Mouse (Mus musculus) forebrain, postnatal 0 days (tissue): Measurements from ENCODE around the gene Itga7. TPM values are rescaled to one million over a fixed set of nuclear protein-coding genes. Genes with fewer than 3 reads are reported as not detected.

Experiments used
- ATAC-seq: fragments of 200-750 bp; cut with Nextera tagmentation; 2 replicates; pipeline ENCODE4 v1.8.0; 2017; ENCODE audit warnings: mild to moderate bottlenecking, moderate library complexity
- DNase-seq: peaks from one replicate; pipeline ENCODE4 v3.0.0-alpha.2; 2015
- H3K27ac ChIP-seq: fragments of 300-500 bp; sonication (generic); 2 replicates; pipeline ENCODE4 v1.5.1; 2014; ENCODE audit warnings: low read depth, mild to moderate bottlenecking, antibody characterized with exemption, low read length, moderate library complexity, mixed read lengths
- H3K27me3 ChIP-seq: fragments of 300-500 bp; sonication (generic); 2 replicates; pipeline ENCODE4 v1.6.1; 2014; ENCODE audit warnings: mild to moderate bottlenecking, low read length, mixed read lengths; ENCODE audit not compliant: insufficient read depth
- H3K36me3 ChIP-seq: fragments of 300-500 bp; sonication (generic); 2 replicates; pipeline ENCODE4 v1.6.1; 2014; ENCODE audit warnings: mild to moderate bottlenecking, moderate library complexity; ENCODE audit not compliant: insufficient read depth
- H3K4me1 ChIP-seq: fragments of 300-500 bp; sonication (generic); 2 replicates; pipeline ENCODE4 v1.6.1; 2014; ENCODE audit warnings: antibody characterized with exemption; ENCODE audit not compliant: insufficient read depth
- H3K4me2 ChIP-seq: fragments of 300-500 bp; sonication (generic); 2 replicates; pipeline ENCODE4 v1.6.1; 2014; ENCODE audit warnings: low read depth, mild to moderate bottlenecking, moderate library complexity
- H3K4me3 ChIP-seq: fragments of 300-500 bp; sonication (generic); 2 replicates; pipeline ENCODE4 v1.5.1; 2014; ENCODE audit warnings: low read depth, low read length, mixed read lengths
- H3K9ac ChIP-seq: fragments of 300-500 bp; sonication (generic); 2 replicates; pipeline ENCODE4 v1.6.1; 2014; ENCODE audit warnings: mild to moderate bottlenecking
- H3K9me3 ChIP-seq: fragments of 300-500 bp; sonication (generic); 2 replicates; pipeline ENCODE4 v1.6.1; 2016; ENCODE audit warnings: low read length
- CTCF ChIP-seq: sonication (generic); IDR thresholded peaks from 2 replicates; pipeline ENCODE4 v1.5.1; 2016; ENCODE audit warnings: antibody characterized with exemption, control low read depth, low read depth
- WGBS: fragments of 180-500 bp; shearing (Covaris S2); extraction: QIAGEN DNeasy Blood & Tissue Kit; methylation state at CpG from one replicate; pipeline ENCODE4 v1.1.7; 2014; 5-methylcytosine and 5-hydroxymethylcytosine counted together
- polyA plus RNA-seq: library from polyadenylated mRNA; unstranded; fragments of >200 nt; fragmentation: Nextera tagmentation; extraction: Ambion mirVana; gene quantifications from 2 replicates; pipeline ENCODE4 v1.2.1, GENCODE M21; 2015
- total RNA-seq: library from RNA; depleted of rRNA; stranded (reverse); fragments of >200 nt; gene quantifications from 2 replicates; pipeline ENCODE4 v1.2.3, GENCODE M21; 2014

Itga7 gene
- total and polyA plus RNA-seq, 2 experiments from 2014 or later = 7.7 to 12.7 TPM

DNA sequence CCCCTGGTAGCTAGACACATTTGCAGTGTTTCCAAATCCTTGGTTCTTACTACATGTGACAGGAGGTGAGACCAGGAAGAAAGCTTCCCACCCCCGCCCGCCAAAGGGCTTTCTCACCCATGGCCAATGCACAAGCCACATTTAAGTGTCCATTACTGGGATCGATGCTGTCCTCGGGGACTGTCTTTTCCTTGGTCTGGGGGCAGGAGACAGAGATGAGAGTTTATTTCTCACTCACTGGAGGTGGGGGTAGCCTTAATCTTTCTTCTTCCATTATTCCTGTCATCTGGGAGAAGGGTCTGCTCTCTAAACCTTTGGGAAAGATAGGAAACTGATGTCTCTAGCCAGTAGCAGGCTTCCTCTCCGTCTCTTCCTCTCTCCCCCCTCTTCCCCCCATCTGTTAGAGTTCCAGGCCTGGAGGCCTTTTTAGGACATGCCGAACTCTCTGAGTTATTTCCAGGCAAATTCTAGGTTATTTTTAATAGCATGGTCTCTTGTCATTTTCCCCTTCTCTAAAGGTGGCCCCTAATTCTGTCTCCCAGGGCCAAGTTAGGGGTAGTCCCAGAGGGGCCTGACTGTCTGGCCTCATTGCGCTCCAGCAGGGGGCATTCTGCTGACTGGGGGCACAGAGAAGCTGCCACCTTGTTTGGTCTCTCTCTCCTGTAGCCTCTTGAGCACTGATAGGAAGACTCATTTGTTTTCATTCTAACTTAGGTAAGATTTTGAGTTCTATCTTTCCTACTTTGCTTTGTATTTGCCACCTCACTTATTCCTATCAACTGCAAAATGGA is 1.6 kb downstream of the Itga7 start:
- H3K4me3 ChIP-seq = no peak overlapping the region; the same call in 1 of the 2 replicates
- DNase-seq (no peak), ATAC-seq (no peak)
- H3K27ac ChIP-seq = no peak overlapping the region
- H3K9me3 ChIP-seq = no peaks in the 10 kb centered on the region
- H3K4me2 ChIP-seq = no peak overlapping the region
- no peaks in the 10 kb centered on the region for H3K36me3 ChIP-seq
- H3K4me1 ChIP-seq = no peaks in the 10 kb centered on the region
- H3K27me3 ChIP-seq = peaks cover 31% of the 10 kb centered on the region
- 62% methylated on average over 7 of the region's 7 CpGs for WGBS
- no peak overlapping the region for H3K9ac ChIP-seq
- no peak for TF ChIP-seq CTCF

DNA sequence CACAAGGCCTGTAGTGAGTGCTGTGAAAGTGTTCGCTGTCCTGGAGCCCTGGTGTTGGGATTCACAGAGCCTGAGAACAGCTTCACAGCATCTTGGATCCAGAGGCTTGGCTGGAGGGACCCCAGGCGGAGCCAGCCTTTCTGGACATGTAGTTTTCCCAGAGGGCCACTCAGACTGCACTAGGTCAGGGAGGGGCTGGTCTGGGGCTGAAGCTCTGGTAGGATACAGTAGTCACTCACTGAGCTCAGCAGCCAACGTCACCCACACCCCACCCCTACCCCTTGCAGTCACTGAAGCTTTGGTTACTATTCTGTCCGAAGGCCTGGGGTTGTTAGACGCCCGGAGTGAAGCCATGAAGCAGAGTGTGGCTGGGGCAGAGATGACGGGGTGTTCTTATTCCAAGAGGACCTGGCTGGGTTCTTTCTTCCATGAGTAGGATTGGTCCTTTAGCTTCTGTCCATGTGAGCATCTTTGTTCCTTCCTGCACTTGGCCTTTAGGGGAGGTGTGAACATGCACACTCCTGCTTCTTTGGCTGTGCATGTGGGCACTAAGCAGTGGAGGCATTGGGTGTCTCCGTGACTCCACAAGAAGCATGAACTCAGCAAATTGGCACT is 2.3 kb downstream of the Itga7 start:
- Histone ChIP-seq H3K4me3 (no peak overlapping the region), H3K9me3 (no peaks in the 10 kb centered on the region), H3K27ac (no peak overlapping the region), H3K27me3 (peaks cover 31% of the 10 kb centered on the region), H3K36me3 (no peaks in the 10 kb centered on the region), H3K4me2 (no peak overlapping the region), H3K9ac (no peak overlapping the region), H3K4me1 (no peaks in the 10 kb centered on the region)
- WGBS = 70% methylated on average over 8 of the region's 8 CpGs
- ATAC-seq (no peak), DNase-seq (no peak)
- no peak for TF ChIP-seq CTCF

DNA sequence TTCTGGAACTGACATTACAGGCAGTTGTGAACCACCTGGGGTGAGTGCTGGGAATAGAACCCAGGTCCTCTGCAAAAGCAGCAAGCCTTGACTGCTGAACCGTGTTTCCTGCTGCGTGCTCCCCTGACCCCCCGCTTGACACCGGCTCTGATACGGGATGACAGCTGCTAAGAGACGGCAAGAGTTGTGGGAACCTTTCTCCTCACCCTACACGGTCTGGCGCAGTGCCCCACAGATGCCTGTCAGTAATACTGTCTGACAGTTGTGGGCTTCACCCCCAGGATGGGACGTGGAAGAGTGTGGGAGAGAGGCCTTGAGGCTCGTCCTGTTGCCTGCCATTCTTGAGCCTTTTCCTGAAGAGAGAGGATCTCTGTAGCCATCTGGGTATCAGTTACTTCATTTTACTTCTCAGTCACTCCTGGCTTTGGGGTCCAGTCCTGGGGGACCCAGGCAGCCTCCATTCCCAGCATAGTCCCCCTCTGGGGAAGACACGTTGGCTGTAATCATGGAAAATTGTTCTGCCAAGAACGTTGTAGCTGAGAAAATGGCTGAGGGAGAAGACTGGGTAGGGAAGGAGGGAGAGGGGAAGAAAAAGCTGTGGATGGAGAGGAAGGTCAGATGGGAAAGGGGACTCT is 4.3 kb downstream of the Itga7 start:
- Histone ChIP-seq H3K9ac (no peak overlapping the region), H3K4me2 (no peak overlapping the region), H3K4me3 (no peak overlapping the region), H3K27ac (no peak overlapping the region), H3K36me3 (no peaks in the 10 kb centered on the region), H3K27me3 (peaks cover 15% of the 10 kb centered on the region), H3K9me3 (no peaks in the 10 kb centered on the region), H3K4me1 (no peaks in the 10 kb centered on the region)
- DNase-seq (no peak), ATAC-seq (no peak)
- WGBS = 75% methylated on average over 12 of the region's 12 CpGs
- no peak for TF ChIP-seq CTCF

DNA sequence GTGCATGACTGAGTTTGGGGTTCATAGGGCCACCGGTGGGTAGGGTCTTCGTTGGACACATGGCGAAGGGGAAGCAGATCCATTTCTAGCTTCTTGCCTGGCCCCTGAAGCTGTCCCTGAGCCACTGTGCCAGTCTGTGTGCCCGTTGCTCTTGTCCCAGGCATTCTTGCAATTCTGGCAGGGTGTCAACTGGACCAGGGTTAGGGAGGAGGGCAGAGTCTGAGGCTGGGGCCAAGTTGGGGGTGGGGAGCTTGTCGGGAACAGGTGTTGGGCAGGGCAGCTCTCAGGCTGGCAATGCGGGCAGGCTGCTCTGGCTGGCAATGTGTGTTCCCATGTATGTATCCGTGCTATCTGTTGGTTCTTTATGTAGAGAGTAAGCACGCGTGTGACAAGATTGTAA is 4.8 kb downstream of the Itga7 start:
- Histone ChIP-seq H3K4me2 (no peak overlapping the region), H3K9ac (no peak overlapping the region), H3K4me1 (no peaks in the 10 kb centered on the region), H3K9me3 (no peaks in the 10 kb centered on the region), H3K27ac (no peak overlapping the region), H3K27me3 (peaks cover 10% of the 10 kb centered on the region), H3K4me3 (no peak overlapping the region), H3K36me3 (no peaks in the 10 kb centered on the region)
- ATAC-seq (no peak), DNase-seq (no peak)
- TF ChIP-seq CTCF = no peak
- WGBS = 64% methylated on average over 9 of the region's 9 CpGs

DNA sequence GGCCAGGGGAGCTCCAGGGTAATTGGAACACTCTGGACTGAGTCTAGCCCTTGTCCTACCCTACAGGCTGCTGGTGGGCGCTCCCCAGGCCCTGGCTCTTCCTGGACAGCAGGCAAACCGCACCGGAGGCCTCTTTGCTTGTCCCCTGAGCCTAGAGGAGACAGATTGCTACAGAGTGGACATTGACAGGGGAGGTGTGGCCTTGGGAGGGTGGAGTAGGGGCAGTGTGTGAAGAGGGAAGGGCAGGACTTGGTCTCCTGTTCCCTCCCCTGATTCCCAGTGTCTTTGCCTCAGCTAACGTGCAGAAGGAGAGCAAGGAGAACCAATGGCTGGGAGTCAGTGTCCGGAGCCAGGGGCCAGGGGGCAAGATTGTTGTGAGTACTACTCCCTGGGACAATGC is 5.4 kb downstream of the Itga7 start:
- ATAC-seq = no peak
- Histone ChIP-seq H3K4me1 (no peaks in the 10 kb centered on the region), H3K9me3 (no peaks in the 10 kb centered on the region), H3K36me3 (no peaks in the 10 kb centered on the region), H3K4me2 (no peak overlapping the region), H3K9ac (no peak overlapping the region), H3K27ac (no peak overlapping the region), H3K27me3 (peaks cover 5% of the 10 kb centered on the region), H3K4me3 (no peak overlapping the region)
- no peak for DNase-seq
- no peak for TF ChIP-seq CTCF
- 71% methylated on average over 5 of the region's 5 CpGs for WGBS

DNA sequence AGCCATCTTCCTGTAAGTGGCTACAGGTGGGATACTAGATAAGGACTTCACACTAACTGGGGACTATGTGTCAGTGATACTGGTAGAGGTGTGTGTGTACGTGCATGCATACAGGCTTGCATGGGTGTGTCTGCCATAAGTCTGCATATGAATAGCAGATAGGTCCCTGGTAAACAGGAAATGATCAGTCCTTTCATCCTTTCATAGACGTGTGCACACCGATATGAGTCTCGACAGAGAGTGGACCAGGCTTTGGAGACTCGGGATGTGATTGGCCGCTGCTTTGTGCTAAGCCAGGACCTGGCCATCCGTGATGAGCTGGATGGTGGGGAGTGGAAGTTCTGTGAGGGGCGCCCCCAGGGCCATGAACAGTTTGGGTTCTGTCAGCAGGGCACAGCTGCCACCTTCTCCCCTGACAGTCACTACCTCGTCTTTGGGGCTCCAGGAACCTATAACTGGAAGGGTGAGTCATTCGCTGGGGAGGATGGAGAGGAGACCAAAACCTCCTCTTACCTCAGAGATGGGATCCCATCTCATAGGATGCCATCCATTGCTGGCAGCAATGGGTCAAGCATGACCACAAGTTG is 7.0 kb downstream of the Itga7 start:
- Histone ChIP-seq H3K4me3 (no peak overlapping the region), H3K27ac (no peak overlapping the region), H3K36me3 (no peaks in the 10 kb centered on the region), H3K9me3 (no peaks in the 10 kb centered on the region), H3K27me3 (no peaks in the 10 kb centered on the region), H3K4me1 (no peaks in the 10 kb centered on the region), H3K4me2 (no peak overlapping the region), H3K9ac (no peak overlapping the region)
- ATAC-seq (no peak), DNase-seq (no peak)
- 84% methylated on average over 10 of the region's 10 CpGs for WGBS
- no peak for TF ChIP-seq CTCF

DNA sequence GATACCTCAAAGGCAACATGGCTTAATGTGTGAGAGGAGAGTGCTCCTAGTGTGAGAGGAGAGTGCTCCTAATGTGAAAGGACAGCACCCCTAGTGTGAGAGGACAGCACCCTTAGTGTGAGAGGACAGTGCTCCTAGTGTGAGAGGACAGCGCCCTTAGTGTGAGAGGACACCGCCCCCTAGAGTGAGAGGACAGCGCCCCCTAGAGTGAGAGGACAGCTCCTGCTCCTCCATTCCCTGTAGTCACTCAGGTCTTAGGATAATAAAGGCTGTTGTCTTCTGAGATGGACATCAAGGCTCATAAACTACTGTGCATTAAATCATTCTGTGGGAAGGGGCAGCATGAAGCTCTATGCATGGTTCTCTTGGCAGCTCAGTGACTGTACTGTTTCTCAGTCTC is 12.1 kb downstream of the Itga7 start:
- 16% methylated on average over 3 of the region's 3 CpGs for WGBS
- 0 out of 2 replicates have a peak, but pooled peaks have one; percentile 20 for ATAC-seq

More for the DNA sequence above, 12.1 kb downstream of the Itga7 start:
- H3K9me3 ChIP-seq = no peaks in the 10 kb centered on the region
- peak; percentile 59 for TF ChIP-seq CTCF
- H3K4me3 ChIP-seq = no peak overlapping the region
- no peaks in the 10 kb centered on the region for H3K27me3 ChIP-seq
- H3K27ac ChIP-seq = no peak overlapping the region
- no peaks in the 10 kb centered on the region for H3K36me3 ChIP-seq
- H3K4me1 ChIP-seq = no peaks in the 10 kb centered on the region
- H3K4me2 ChIP-seq = no peak overlapping the region
- DNase-seq = no peak
- H3K9ac ChIP-seq = no peak overlapping the region
